Mouse (Mus musculus) embryo, embryonic 9.5 days (tissue): ENCODE measurements at regions not wholly inside any gene's neighbourhood (a gene's known extent, or its start where the extent isn't known, plus 50 kb on each side); places are given as distances from the start of the nearest gene placed in this dataset.

Source experiments
- DNase-seq: peaks from one replicate; pipeline ENCODE4 v3.0.0-alpha.2; 2017; ENCODE audit errors: extremely low spot score

DNA sequence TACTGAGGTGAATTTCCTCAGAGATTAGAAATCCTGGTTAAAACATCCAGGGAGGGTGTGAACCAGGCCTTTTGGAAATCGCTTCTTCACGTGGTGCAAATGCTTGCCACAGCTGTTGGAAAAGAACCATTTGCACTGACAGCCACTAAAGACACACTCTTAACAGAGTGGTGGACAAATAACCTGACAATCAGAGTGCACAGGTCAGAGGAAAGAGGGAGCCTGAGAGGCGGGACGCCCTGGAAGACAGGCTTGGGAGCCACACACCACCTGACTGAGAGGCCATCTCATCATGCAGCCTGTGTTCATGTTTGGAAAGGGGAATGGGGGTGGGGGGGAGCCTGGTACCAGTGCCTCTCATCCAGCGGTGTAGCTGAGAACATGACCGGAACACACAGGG is 87.0 kb upstream of the Gm11983 start:
- DNase-seq: no peak

DNA sequence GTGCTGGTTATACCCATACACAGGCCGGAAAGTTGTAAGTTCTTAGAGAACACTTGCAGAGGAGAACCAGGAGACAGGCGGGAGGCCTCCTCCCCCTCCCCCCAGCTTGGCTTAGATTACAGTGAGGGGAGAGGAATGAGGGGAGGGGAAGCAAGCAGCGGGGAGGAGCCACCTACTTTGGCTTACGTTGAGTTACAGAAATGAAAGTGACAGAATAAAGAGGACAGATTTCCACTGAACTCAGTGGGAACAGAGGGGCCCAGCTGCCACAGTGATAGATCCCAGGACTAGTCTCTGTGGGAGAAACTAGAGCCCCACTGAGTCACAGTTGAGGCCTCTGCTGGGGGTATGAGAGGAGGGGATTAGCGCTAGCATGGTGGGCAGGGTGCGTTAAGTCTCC is 86.5 kb upstream of the Gm11983 start:
- peak; percentile 43 for DNase-seq

DNA sequence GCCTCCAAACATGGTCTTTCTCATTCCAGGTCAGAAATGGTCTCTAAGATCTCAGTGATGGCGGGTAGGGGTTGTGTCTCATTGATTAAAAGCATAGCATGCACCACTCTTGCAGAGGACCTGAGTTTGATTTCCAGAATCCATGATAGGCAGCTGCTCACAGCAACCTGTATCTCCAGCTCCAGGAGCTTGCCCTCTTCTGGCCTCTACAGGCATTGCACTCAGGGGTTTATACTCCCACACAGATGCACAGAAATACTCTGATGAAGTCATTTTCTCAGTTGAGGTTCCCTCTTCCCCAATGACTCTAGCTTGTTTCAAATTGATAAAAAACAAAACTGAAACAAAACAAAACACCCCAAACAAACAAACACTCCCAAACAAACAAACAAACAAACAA is 81.1 kb upstream of the Gm11983 start:
- no peak for DNase-seq

DNA sequence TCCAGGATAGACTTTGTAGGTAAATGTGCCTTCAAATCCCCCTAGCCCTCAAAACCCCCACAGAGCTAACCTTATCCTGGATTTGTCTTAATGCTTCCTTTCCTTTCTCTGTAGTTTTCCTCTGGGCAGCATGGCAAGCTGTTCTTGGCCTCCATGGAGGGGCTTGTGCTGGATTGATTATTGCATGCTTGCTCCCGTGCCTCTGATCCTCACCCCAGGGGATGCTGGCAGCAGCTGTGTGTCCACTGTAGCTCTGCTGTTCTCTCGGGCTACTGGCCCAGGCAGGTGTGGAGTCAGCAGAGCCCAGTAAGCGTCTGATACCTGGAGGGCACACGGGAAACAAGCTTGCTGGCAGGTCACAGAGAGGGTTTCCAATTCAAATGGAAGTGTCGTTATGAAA is 68.2 kb upstream of the Gm11983 start:
- no peak for DNase-seq

DNA sequence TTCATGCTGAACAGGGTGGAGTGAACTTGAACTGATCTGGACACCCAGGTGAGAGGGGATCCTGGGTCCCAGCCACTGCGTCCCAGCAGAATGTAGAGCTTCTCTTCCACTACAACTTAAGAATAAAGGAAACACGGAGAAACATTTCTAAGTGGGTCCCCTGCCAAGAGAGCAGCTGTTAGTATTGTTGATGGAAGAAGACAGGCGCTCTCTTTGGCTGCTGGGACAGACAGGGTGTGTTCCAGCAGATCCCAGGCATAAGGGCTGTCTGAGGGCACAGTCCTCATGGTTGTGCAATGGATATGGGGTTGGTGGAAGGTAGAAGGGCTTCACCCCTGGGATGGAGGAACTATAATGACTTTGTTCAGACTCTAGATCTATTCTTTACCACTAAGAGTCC is 65.5 kb upstream of the Gm11983 start:
- no peak for DNase-seq

DNA sequence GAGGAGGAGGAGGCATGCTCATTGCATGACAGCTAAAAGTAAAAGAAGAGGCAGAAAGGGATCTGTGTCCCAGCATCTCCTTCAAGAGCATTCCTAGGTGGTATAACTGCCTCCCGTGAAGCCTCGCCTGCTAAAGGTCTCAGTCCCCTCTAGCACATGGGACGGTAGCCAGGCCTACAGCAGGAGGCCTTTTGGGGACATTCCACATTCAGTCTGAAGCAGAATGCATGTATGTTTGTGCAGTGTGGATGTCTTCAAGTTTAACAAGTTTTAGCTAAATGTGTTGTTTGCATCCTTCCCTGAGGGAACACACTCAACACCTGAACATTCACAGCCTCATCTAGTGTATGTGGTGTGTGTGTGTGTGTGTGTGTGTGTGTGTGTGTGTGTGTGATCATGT is 64.8 kb upstream of the Gm11983 start:
- no peak for DNase-seq

DNA sequence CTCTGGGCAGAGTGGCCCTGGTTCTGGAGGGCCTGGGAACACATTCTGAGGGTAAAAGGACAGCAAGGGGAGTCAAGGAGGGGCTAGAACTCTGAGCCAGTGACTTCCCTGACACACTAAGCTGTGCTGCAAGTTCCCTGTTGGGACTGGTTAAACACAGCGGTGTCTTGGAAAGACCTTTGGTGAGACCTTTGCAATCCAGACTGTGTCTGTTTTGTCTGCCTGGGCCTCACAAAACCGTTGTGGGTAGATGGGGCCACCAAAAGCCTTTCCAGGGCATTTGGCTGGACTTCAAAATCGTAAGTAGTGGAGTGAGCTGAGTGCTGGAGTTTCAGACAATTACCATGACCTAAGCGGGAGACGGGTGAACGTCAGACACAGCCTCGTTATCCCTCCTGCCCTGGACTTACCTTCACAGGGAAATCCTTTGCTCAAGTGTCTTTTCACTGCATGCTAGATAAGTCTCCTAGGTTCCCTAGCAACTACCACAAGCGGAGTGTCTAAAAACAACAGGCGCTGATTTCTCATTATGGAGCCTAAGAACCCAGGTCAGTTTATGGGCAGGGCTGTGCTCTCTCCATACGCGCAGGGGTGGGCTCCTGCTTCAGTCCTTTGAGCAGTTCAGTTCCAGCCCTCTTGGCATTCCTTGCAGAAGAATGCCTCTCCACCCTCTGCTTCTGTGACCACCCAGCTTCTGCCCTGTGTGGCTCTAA is 63.5 kb upstream of the Gm11983 start:
- no peak for DNase-seq

DNA sequence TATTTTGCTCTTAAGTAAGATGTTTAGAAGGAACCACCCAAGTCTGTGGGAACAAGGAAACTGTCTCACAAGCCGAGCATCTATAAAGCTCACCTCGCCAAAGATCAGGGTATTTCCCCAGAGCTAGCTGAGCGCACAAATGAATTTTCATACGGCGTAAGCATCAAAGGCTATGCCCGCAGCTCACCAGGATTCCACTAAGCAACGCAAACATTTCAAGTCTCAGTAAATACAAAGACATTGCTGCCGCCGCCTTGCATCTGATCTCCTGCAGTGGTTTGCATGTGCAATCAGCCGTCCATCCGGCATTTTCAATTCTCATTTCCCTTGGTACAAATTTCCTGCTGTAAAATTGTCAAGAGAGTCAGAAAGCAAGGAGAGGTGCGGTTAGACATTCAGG is 62.9 kb upstream of the Gm11983 start:
- no peak for DNase-seq

DNA sequence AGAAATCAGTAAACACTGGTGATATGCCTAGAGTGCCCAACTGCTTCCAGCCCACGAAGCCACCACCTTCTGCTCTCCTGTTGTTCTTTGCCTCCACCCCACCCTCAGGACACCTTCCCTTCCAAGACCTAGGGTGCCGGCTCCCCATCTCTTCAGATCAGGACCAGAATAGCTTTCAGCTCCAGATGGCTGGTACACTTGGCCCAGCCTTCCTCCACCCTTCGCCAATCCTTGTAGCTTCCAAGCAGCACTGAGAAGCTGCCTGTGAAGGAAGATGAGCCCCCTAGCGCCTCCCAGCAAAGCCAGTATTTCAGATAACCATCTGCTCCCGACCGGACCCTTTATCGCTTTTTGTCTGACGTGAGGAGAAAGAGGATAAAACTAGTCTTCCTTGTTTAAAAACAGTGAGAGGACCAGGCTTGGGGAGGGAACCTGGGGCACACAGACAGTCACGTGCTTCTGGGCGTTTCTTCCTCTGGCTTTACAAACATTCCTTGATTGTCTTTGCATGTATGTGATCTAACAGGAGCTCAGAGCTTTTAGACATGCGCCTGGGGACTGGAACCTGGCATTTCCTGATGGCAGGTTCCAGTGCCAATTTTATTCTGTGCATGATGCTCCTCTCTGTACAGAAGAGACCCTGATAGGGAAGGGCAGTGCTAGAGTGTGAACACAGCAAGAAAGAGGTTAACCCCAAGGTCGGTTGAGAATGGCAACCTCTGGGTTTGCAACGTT is 62.0 kb upstream of the Gm11983 start:
- no peak for DNase-seq

DNA sequence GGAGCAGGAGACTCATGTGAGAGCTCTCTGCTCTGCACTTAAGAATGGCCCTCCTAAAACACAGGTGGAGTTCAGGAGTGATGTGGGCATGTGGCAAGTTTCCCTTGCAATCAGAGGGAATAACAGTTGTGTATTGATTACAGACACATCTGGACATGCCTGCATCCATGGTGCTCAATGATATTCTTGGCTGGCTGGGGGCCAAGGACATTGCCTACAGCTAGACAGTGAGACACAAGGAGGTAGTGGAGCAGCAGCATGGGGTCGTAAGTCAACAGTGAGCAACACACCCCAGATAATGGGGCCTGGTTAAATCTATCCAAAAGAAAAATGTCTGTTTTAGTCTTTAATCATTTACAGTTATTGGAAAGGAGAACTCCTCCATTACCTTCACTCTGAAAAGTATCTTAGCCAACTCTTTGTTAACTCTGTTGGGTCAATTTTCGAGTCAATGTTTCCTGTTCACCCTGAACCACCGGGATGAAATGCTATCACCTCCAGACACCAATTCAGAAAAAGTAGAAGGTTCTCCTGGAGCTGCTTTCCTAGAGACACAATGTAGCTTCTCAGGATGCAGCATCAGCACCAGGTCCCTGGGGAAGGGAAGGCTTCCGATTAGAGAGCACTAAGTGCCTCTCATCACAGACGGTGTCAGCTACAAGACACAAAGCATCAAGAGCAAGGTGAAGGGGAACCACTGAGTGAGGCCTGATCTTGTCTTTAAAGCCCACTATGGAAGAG is 61.1 kb upstream of the Gm11983 start:
- DNase-seq: no peak

DNA sequence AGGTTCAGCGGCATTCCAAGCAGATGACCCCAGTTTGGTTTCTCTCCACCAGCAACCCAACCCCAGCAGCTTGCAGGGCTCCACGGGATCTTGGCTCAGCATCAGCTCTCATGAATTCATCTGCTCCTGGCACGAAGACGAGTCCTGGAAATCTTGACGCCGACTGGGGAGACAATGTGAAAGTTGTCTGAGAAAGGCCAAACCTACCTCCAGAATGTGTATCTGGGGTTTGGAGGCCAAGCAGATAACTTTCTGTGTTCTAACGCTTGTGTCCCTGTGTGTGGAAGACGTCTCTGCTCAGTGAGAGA is 58.3 kb upstream of the Gm11983 start:
- DNase-seq: peak; percentile 15

DNA sequence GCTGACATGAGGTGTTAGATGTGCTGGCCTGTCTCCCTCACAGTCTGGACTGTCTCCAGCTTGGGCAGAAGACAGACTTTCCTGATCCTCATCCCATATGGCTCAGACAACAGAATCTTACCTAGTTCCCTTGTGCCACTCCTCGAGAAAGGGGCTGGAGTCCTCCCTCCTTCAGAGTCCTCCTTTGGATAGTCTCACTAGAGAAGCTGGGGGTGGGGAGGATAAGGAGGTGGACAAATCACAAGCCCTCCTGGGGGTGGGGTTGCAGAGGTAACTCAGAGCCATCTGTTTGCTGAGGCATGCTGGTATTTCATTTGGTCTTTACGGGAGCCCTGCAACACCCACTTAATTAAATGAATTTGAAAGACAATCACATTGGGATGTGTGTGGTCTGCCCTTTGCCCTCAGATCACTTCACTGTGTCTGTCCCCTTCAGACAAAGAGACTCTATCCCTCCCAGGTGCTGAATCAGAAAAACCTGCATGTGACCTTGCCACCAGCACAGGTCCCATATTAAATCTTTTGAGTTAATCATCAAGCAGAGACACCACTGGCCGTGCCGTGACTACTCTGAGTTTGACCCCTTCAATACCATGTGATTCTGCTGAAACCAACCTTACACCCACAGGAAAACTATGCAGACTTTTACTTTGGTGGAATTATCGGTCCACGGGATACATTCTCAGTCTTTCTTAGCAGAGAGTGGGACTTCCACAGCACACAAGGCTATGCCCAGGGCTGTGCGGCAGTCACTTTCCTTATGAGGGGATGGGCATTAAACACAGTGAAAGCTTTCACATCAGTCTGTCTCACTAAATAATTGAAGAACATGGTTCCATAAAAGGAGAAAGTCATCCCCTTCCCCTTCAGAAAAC is 57.7 kb upstream of the Gm11983 start:
- DNase-seq: peak; percentile 38

DNA sequence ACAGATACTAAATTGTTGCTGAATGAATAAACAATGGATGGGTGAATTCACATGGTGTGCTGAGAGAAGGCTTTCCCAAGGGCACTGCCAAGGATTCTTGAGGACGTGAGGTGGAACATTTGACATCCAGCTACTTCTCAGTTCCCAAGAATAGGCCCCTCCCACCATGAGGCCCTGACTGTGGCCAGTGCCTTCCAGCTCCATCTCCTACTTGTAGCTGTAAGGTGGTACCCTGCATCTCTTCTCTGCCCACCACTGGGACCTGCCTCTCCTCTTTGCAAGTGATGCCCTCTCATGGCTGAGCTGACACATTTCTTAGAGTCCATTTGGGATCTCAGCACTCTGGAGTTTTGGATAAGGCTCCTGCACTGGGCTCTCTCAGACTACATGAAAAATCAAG is 56.3 kb upstream of the Gm11983 start:
- no peak for DNase-seq

DNA sequence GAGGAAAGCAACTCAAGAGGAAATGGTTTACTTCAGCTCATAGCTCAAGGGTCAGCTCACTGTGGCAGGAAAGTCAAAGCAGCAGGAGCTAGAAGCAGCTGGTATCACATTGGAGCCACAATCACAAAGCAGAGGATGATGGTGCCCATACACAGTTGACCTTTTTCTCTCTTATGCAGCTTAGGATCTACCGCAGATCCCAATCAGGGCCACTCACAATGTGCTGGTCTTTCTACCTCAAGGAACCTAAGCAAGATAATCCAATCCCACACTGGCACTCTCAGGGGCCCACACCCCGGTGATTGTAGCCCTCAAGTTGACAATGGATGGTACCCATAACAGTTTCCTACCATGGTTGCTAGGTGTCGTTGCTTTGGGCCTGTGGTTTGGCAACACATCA is 55.6 kb upstream of the Gm11983 start:
- DNase-seq: no peak

DNA sequence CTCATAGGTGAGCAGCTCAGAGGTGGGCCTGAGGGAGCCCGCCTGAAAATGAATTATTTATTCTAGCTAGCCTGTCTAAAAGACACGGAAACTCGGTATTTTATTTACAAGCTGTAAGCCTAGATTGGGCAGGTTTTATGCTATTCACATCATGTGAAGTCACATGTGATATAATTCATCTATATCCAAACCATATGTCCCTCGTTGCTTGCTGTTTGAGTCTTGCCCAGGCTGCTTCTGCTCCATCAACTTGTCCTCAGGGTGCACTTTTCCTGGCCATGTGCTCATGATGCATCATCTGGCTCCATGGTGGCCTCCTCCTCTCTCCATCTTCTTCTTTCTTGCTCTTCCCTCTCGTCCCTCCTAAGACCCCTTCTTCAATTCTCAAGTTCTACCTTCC is 53.0 kb upstream of the Gm11983 start:
- no peak for DNase-seq

DNA sequence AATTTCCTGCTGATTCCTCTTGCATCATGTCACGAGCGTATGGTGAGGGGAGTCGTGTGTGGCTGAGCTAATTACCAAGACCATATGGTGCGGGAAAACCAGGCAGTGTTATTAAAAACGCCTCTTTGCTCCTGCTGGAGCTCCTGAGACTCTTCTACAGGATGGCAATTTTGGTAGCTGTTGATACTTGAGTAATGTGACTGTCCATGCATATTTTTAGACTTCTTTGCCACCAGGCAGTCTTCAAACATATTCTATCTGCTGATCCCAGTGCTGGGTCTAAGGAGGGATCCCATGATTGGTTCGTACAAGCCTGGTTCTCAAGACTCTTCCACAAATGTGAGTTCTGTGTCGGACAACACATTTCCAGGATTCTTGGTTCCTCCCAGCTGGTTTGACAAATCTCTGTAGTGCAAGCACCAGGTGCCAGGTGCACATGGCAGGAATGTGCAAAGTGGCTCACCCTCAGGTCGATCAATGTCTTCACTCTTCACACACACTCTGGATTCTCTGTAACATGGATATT is 52.3 kb upstream of the Gm11983 start:
- no peak for DNase-seq

DNA sequence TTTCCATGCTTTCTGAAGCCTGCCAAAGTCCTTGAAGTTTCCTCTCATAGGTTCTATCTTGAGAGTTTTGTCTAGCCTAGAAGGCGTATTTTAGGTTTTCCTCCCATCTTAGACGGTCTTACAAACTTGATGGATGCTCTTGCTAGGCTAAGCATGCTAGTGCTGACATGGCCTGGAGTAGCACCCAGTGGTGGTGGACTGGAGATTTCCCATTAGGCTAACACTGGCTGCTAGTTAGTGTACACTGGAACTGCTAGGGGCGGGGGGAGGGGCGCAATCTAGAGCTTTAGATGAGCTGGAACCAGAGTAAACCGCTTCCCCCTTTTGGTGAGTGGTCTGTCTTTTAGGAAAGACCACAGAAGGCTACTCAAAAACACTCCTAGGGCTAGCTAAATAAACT is 51.7 kb upstream of the Gm11983 start:
- no peak for DNase-seq
